Mouse (Mus musculus): ENCODE data around the gene Abcf3.

Gene Abcf3

GRCm38 (mm10) chr16:20548096-20548948 is at the start of gene Abcf3:
Gene Abcf3 (plus strand): TSS chr16:20548577.
- in situ Hi-C loops (cut with MseI, MboI) = no loop called here

GRCm38 (mm10) chr16:20498677-20499475 is 49.5 kb upstream of the Abcf3 start, which contains the start of gene Eif2b5:
Gene Eif2b5 (plus strand): TSS chr16:20498817.
- in situ Hi-C loops (cut with MseI, MboI) = no loop called here

GRCm38 (mm10) chr16:20506000-20506399 is 42.4 kb upstream of the Abcf3 start:
- in situ Hi-C loops (cut with MseI, MboI) = loop anchor here (10.0 kb wide), 1 partner anchor 139 kb away; no protein-coding TSS in a partner anchor

- in situ Hi-C loops (cut with MseI, MboI) = loop anchor here (10.0 kb wide), 1 partner anchor 135 kb away; no protein-coding TSS in a partner anchor
These were observed 39.0 kb upstream of the Abcf3 start for GRCm38 (mm10) chr16:20509349-20509748.

GRCm38 (mm10) chr16:20511277-20511847 is 37.0 kb upstream of the Abcf3 start:
- in situ Hi-C loops (cut with MseI, MboI) = no loop called here

- in situ Hi-C loops (cut with MseI, MboI) = no loop called here
These were observed 32.3 kb upstream of the Abcf3 start for GRCm38 (mm10) chr16:20516032-20516431.

GRCm38 (mm10) chr16:20516726-20517201 is 31.6 kb upstream of the Abcf3 start, which contains the start of gene Dvl3:
Gene Dvl3 (plus strand): TSS chr16:20516982.
- in situ Hi-C loops (cut with MseI, MboI) = no loop called here

- in situ Hi-C loops (cut with MseI, MboI) = no loop called here
These were observed 31.2 kb upstream of the Abcf3 start for GRCm38 (mm10) chr16:20517216-20517615.

- in situ Hi-C loops (cut with MseI, MboI) = no loop called here
These were observed 30.5 kb upstream of the Abcf3 start for GRCm38 (mm10) chr16:20517701-20518374.

GRCm38 (mm10) chr16:20523886-20524285 is 24.5 kb upstream of the Abcf3 start:
- in situ Hi-C loops (cut with MseI, MboI) = no loop called here

- in situ Hi-C loops (cut with MseI, MboI) = no loop called here
These were observed 19.6 kb upstream of the Abcf3 start for GRCm38 (mm10) chr16:20528779-20529178.

- in situ Hi-C loops (cut with MseI, MboI) = no loop called here
These were observed 19.0 kb upstream of the Abcf3 start for GRCm38 (mm10) chr16:20529375-20529774.

GRCm38 (mm10) chr16:20530941-20531340 is 17.4 kb upstream of the Abcf3 start:
- in situ Hi-C loops (cut with MseI, MboI) = no loop called here

GRCm38 (mm10) chr16:20534617-20535295 is 13.6 kb upstream of the Abcf3 start:
- in situ Hi-C loops (cut with MseI, MboI) = no loop called here

- in situ Hi-C loops (cut with MseI, MboI) = no loop called here
These were observed 12.9 kb upstream of the Abcf3 start, which contains the start of gene Ap2m1 for GRCm38 (mm10) chr16:20535296-20536080. Gene Ap2m1 (plus strand): TSS chr16:20535478.

- in situ Hi-C loops (cut with MseI, MboI) = no loop called here
These were observed 12.2 kb upstream of the Abcf3 start for GRCm38 (mm10) chr16:20536081-20536665.

- in situ Hi-C loops (cut with MseI, MboI) = no loop called here
These were observed 11.3 kb upstream of the Abcf3 start for GRCm38 (mm10) chr16:20537071-20537471.

GRCm38 (mm10) chr16:20537601-20538320 is 10.6 kb upstream of the Abcf3 start:
- in situ Hi-C loops (cut with MseI, MboI) = no loop called here

- in situ Hi-C loops (cut with MseI, MboI) = no loop called here
These were observed 8.7 kb upstream of the Abcf3 start for GRCm38 (mm10) chr16:20539649-20540048.
